Mouse (Mus musculus): ENCODE measurements at regions not wholly inside any gene's neighbourhood (a gene's known extent, or its start where the extent isn't known, plus 50 kb on each side); places are given as distances from the start of the nearest gene placed in this dataset.

GRCm38 (mm10) chr2:169450801-169451200, 136.7 kb downstream of the Gm11011 start:
- DNase-seq (ENCODE audit: low read depth) = no peak

- no peak for DNase-seq (ENCODE audit: low read depth)
Observed at GRCm38 (mm10) chr2:169447495-169448280, 139.9 kb downstream of the Gm11011 start.

DNA sequence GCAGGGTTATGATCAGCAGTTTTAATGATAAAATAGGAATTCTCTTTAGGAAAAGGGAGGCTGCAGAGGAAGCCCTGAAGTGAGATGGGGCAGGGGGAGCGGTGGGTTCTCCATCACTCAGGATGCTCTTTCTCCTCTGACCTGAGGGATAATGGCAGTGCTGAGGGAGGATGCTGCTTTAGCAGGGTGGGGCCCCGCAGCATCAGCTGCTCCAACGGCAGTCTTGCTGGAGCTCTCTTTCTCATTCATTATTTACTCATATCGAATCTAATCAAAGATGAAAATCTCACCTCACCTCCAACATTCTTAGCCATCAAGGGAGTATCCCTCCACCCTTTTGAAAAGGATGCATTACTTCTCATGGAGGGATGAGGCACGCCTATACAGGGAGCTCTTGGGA, 141.7 kb downstream of the Gm11011 start:
- no peak for DNase-seq (ENCODE audit: low read depth)

DNA sequence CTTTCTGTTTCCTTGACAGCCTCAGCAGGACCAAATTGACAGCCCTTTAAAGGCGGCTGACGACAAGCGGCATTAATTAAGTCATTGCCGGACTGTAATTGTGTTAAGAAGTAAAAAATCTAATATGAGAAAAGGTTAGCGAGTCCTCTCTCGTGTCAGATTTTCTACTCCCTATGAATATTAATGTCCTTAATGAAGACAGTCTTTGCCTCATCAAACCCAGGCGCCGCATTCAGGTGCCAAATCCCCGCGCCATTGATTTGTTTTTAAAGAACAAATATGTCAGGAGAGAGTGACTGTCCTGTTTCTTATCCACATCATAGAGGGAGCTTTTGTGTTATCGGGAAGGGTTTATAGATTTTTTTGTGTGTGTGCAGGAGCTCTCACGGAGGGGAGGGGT, 142.2 kb downstream of the Gm11011 start:
- DNase-seq (ENCODE audit: low read depth) = no peak

- DNase-seq (ENCODE audit: low read depth) = no peak
Observed at GRCm38 (mm10) chr2:169443271-169443670, 144.3 kb downstream of the Gm11011 start.

- DNase-seq (ENCODE audit: low read depth) = no peak
Observed at GRCm38 (mm10) chr2:169431516-169431915, 156.0 kb downstream of the Gm11011 start.

GRCm38 (mm10) chr2:169429411-169429810, 158.1 kb downstream of the Gm11011 start:
- DNase-seq (ENCODE audit: low read depth) = no peak

DNA sequence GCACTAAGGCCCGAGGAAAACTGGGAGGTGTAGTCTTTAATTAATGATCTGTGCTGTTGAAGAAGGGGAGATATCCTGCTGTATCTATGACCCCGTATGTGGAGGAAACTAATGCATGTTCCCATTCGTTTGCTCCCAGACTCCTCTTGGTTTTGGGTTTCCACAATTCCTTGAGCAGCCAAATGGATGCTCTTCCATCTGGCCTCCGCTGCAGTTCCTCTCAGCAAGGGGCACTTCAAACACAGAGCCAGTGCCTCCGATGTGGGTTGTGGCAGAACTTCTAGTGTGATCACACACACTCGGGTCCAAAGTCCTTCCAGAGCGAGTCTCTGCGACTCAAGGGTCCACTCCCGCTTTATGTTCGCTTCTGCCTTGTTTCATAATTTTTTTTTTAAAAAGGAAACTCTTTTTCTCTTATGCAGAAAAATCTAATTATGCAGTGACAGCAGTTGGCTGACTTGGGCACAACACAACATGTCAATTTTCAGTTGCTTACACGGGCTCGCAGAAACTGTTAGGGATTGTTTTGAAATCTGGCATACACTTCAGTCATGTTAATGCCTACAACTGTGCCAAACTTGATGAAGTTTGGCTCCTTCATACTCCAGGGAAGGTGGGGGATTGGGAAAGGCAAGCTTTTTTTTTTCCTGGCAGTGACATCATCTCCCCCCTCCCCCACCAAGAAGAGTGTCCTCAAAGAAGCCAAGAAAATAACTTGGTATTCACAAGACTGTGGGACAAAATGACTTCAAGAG, 163.2 kb downstream of the Gm11011 start:
- peak; percentile 3 for DNase-seq (ENCODE audit: low read depth)

- DNase-seq (ENCODE audit: low read depth) = no peak
Observed at GRCm38 (mm10) chr2:169412361-169412760, 175.2 kb downstream of the Gm11011 start.

GRCm38 (mm10) chr2:169410080-169410479, 177.5 kb downstream of the Gm11011 start:
- no peak for DNase-seq (ENCODE audit: low read depth)

GRCm38 (mm10) chr2:169404908-169405690, 182.4 kb downstream of the Gm11011 start:
- no peak for DNase-seq (ENCODE audit: low read depth)

- DNase-seq (ENCODE audit: low read depth) = no peak
Observed at GRCm38 (mm10) chr2:169397758-169398157, 189.8 kb downstream of the Gm11011 start.

- DNase-seq (ENCODE audit: low read depth) = peak; percentile 6
Observed at GRCm38 (mm10) chr2:169397013-169397412, 190.5 kb downstream of the Gm11011 start.

DNA sequence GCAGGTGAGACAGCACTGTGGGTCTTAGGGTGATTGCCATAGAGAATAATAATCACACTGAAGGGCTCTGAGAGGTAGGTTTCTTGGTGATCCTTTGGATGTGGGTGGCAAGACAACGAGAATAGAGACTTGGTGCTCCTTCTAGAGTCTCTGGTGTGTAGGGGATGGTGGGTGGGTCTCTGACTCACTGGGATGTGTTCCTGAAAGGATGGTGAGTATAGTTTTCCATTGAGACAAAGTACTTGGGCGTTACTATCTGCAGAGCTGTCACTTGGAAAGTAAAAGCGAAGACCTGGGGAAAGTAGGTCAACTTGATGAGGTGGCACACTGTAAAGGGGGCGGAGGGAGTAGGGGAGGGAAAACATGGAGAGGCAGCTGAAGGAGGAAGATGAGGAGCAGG, 191.3 kb downstream of the Gm11011 start:
- no peak for DNase-seq (ENCODE audit: low read depth)

GRCm38 (mm10) chr2:169389611-169390010, 197.9 kb downstream of the Gm11011 start:
- no peak for DNase-seq (ENCODE audit: low read depth)

DNA sequence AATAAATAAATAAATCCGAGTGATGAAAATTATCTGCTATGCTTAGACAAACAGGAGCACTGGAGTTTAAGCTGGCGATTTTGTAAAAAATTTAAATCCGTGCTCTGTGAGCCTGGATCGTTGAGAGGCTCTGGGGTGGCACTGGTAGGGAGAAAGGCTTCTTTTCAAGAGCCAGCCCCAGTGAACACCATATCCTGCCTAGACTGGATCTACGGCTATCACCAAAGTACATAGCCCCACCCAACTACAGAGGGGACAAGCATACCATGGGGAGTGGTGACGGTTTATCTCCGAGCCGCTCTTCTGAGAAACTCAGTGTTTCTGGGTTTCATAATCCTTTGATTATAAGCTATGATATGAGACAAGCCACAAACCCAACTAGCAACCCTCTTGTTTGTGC, 199.0 kb downstream of the Gm11011 start:
- DNase-seq (ENCODE audit: low read depth) = no peak

- DNase-seq (ENCODE audit: low read depth) = no peak
Observed at GRCm38 (mm10) chr2:169387765-169388518, 199.6 kb downstream of the Gm11011 start.

GRCm38 (mm10) chr2:169383701-169384100, 203.8 kb downstream of the Gm11011 start:
- DNase-seq (ENCODE audit: low read depth) = no peak

- DNase-seq (ENCODE audit: low read depth) = no peak
Observed at GRCm38 (mm10) chr2:169373069-169373468, 214.5 kb downstream of the Gm11011 start.

DNA sequence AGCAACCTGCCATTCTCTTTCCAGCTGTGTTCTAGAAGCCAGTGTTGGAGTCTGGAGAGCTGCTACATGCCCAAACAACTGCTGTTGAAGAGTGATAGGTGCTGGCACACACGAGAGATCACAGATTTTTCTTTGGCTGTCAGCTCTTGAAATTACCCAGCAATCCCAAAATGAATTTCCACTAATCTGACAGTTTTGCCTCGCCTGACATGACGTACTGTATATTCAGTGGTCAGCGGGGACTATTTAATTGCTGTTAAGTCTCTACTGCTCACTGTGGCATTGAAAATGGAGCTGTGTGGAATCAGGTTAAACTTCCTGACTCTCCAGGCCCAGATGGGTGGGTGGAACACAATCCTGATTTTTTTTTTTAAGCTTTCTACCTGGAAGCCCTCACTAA, 222.5 kb downstream of the Gm11011 start:
- DNase-seq (ENCODE audit: low read depth) = no peak

DNA sequence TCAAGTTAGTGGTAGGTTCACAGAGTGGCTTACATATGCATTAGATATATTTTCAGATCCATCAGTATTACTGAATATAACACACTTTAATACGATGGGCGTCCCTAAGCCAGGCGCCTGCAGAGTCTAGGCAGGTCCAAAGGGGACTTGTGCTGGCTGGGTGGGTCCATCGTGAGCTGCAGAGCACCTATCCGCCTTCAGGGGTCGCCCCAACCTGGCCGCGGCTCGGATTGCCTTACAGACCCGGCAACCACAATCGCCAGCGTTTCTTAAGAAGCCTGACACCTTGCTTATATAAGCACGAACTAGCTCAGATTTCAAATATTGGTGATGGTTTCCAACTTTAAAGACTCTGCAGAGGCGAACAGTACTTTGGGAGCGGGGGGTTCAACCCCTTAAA, 227.3 kb downstream of the Gm11011 start:
- DNase-seq (ENCODE audit: low read depth) = no peak

GRCm38 (mm10) chr2:169357400-169357799, 230.1 kb downstream of the Gm11011 start:
- DNase-seq (ENCODE audit: low read depth) = no peak
